Mouse (Mus musculus) right cerebral cortex, adult 18-20 months (tissue): ENCODE data around the gene Kif9.

Experiments
- DNase-seq: peaks from one replicate; pipeline ENCODE4 v3.0.0; 2022; ENCODE audit warnings: mixed read lengths

The Kif9 gene

GRCm38 (mm10) chr9:110529002-110529737, 52.4 kb downstream of the Kif9 start:
- no peak for DNase-seq

DNA sequence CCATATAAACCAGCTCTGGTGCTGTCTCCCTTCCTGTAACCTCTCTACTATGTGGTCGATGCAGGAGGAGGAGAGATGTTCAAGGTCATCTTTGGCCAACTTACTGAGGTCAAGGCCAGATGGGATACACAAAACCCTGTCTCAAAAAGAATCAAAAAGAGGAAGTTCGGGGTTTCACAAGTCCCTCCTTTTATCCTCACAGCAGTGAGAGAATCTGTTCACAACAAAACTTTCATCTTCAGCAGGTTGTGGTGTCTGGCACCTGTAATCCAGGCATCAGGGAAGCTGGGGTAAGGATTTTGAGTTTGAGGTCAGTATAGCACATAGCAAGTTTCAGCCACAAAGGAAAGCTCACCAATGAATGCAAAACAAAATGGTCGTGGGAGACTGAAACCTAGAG, 53.9 kb downstream of the Kif9 start:
- DNase-seq: no peak

GRCm38 (mm10) chr9:110531151-110531791, 54.5 kb downstream of the Kif9 start:
- DNase-seq: no peak

DNA sequence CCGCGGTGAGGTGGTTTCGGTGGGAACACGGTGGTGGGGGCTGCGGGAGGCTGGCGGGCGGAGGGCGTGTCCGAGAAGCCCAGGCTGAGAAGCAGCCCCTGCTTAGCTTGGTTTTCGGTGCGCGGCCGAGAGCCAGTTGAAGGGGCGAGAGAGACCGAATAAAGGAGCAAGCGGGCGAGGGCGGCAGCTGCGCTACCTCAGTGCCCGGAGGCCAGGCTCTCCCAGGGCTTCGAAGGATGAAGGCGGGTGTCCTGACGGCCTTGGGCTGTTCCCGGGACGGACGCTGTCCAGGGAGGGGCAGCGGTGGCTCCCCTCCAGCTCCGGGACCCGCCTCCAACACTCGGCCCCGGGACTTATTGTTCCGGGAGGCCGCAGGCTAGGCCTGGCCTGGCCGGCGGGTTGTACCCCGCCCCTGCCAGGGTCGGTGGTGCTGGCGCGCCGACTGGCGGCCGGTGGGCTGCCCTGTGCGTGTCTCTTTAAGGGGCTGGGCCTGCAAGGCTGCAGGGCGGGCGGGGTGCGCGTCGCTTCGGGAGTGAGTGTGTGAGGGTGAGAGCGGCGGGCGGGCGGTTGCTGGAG, 55.2 kb downstream of the Kif9 start:
- peak; percentile 96 for DNase-seq

GRCm38 (mm10) chr9:110532538-110533291, 56.0 kb downstream of the Kif9 start, which contains the start of gene Setd2:
Gene Setd2, plus strand, starts transcription at chr9:110532597.
- peak; percentile 54 for DNase-seq

GRCm38 (mm10) chr9:110533645-110534044, 56.9 kb downstream of the Kif9 start:
- no peak for DNase-seq

GRCm38 (mm10) chr9:110535114-110535513, 58.4 kb downstream of the Kif9 start:
- DNase-seq: no peak

DNA sequence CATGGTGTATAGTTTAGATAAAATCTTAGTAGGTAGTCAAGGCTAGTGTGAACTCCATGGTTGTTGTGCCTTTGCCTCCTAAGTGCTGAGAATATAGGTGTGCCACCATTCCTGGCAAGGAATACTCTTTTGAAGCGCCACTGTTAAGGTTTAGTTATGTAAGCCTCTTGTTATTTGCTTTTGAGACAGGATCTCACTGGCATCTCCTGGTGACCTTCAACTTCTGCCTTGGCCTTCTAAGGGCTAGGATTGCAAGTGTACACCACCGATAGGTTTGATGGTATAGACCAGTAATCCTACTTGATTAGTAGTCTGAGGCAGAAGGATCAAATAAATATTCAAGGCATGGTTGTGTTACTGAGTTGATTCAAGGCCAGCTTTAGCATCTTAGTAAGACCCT, 59.9 kb downstream of the Kif9 start:
- no peak for DNase-seq

GRCm38 (mm10) chr9:110538511-110538910, 61.8 kb downstream of the Kif9 start:
- peak; percentile 12 for DNase-seq

DNA sequence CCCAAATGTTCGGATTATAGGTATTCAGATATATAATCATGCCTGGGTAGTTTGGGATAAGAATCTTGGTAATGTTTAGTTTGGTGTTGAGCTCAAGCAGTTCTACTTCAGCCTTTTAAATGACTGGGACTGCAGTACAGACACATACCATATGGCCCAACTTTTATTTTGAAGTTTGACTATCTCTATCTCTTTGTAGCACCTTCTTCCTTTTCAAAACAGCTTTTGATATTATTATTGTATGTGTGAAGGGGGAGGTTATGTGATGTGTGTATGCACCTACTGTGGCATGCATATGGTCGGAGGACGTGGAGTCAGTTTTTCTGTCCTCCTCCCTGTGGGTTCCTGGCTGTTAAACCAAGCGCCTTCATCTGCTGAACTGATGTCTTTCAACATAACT, 65.2 kb downstream of the Kif9 start:
- no peak for DNase-seq

- no peak for DNase-seq
Observed at GRCm38 (mm10) chr9:110548261-110548660, 71.5 kb downstream of the Kif9 start.

GRCm38 (mm10) chr9:110568309-110568708, 91.6 kb downstream of the Kif9 start:
- DNase-seq: no peak
